Mouse (Mus musculus): ENCODE data around the gene Nepn.

DNA sequence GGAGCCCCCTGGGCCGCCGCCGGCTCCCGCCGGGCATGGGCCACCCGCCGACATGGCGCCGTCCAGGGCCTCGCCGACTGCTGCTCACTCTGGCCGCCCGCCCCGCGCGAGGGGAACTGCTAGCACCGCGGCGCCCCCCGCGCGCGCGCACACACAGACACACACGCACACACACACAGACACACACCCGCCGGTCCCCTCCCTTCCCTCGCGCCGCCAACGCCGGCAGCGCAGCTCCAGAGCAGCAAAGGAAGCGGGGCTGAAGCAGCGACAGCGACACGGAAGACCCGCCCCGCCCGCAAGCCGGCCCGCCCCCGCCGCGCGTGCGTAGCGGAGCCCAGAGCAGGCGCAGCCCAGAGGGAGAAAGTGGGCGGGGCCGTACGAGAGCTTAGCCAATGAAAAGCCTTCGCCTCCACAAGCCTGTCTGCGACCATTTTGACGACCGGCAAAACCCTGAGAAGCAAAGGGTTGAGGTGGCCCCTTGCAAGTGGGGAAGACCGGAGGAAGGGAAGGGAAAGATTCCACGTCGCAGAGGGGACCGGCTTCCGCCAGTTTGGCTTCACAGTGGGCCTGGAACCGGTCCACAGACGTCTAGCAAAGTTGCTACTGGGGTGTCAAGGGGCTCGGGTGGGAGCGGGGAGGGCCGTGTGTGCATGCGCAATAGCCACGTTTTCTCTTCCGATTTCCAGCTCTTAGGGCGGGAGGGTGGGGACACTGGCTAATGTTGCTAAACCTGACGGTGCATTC lies 6.8 kb upstream of the Nepn start, which contains the start of gene Gopc:
- no peak for TF ChIP-seq CTCF (conservative IDR thresholded peaks at IDR 0.05; ENCODE audit: insufficient read depth, insufficient read length, low read depth, low read length)
- TF ChIP-seq POLR2A (IDR thresholded peaks at IDR 0.05; ENCODE audit: low read depth, low read length) = peak; percentile 56
